Mouse (Mus musculus) thymus, adult 2 months (tissue): ENCODE data around the gene Gm20696.

Experiments used
- CTCF ChIP-seq: fragments of 200-500 bp; IDR thresholded peaks from 2 replicates; pipeline ENCODE4 v1.5.1; 2012; ENCODE audit warnings: mild to moderate bottlenecking, control low read depth, low read length, moderate library complexity, borderline replicate concordance; ENCODE audit not compliant: control insufficient read depth, poor library complexity, insufficient read depth; ENCODE audit errors: extremely low read depth
- POLR2A ChIP-seq: fragments of 200-500 bp; IDR thresholded peaks from 2 replicates; pipeline ENCODE4 v1.6.1; 2012; ENCODE audit warnings: mild to moderate bottlenecking, low read length, control low read depth, moderate library complexity; ENCODE audit not compliant: control insufficient read depth, poor library complexity, insufficient read depth; ENCODE audit errors: extremely low read depth

GRCm38 (mm10) chr6:99502727-99503126 is 163.9 kb downstream of the Gm20696 start:
- TF ChIP-seq POLR2A (no peak), CTCF (no peak)
